Comparison of ENCODE assay signal across 11 mouse cellular contexts in genomic region chr14:122477261-122477671, GRCm38 (mm10). TPM values are rescaled to one million over a fixed set of nuclear protein-coding genes. Genes with fewer than 3 reads are reported as not detected.
DNase-seq lines count a peak whose midpoint lies in the region; ATAC-seq lines count a peak whose summit lies in the region.
"Had no signal": no experiment of that assay in that cellular context is flagged by ENCODE, and none has a peak within 500 bp of the region (broad histone marks: within the 10 kb centered on the region; RNA-seq: fewer than 3 reads in every experiment).

No protein-coding gene starts in this region.

- peak overlapping the region; percentile 68 for H3K9ac ChIP-seq in embryonic facial prominence, embryonic 11.5 days (replicated peaks; ENCODE audit: low read length)
- peak overlapping the region; percentile 78 for H3K9ac ChIP-seq in hindbrain, embryonic 16.5 days (ENCODE audit: low read depth, low read length)
- H3K9ac ChIP-seq: kidney, embryonic 15.5 days had no signal

- DNase-seq in CD4-positive, CD25-positive, alpha-beta regulatory T cell, adult 2 months (ENCODE audit: low read depth, low spot score), result peak; percentile 9
- DNase-seq in embryonic facial prominence, embryonic 11.5 days (ENCODE audit: low spot score), result peak; percentile 49
- peak; percentile 61 for DNase-seq in neural tube, embryonic 10.5 days (ENCODE audit: extremely low spot score, low spot score)
- DNase-seq in left cerebral cortex, postnatal 36 days (ENCODE audit: low spot score in 2 of 2), result no peak
- no peak for DNase-seq in thymus, postnatal 14 days
- DNase-seq: gastrocnemius, postnatal 14 days had no signal

- no peaks in the 10 kb centered on the region for H3K9me3 ChIP-seq in embryonic facial prominence, embryonic 11.5 days (replicated peaks; ENCODE audit: control insufficient read depth, low read length)
- no peaks in the 10 kb centered on the region for H3K9me3 ChIP-seq in hindbrain, embryonic 16.5 days (ENCODE audit: control insufficient read depth, low read length)
- H3K9me3 ChIP-seq: kidney, embryonic 15.5 days had no signal

- H3K27ac ChIP-seq in embryonic facial prominence, embryonic 11.5 days (replicated peaks; ENCODE audit: low read depth, low read length), result no peak overlapping the region
- peak overlapping the region; percentile 94 for H3K27ac ChIP-seq in hindbrain, embryonic 16.5 days (ENCODE audit: low read depth, low read length)
- H3K27ac ChIP-seq: kidney, embryonic 15.5 days had no signal

- peak overlapping the region; percentile 48 for H3K4me3 ChIP-seq in embryonic facial prominence, embryonic 11.5 days (ENCODE audit: low read depth, low read length)
- H3K4me3 ChIP-seq in hindbrain, embryonic 16.5 days (ENCODE audit: low read length), result peak overlapping the region; percentile 57
- H3K4me3 ChIP-seq: kidney, embryonic 15.5 days had no signal

- ATAC-seq in CD4-positive, CD25-positive, alpha-beta regulatory T cell, adult 4 months, result no peak
- no peak for ATAC-seq in embryonic facial prominence, embryonic 11.5 days (replicated peaks; ENCODE audit: insufficient number of reproducible peaks, low FRiP score, low TSS enrichment, low read depth)
- no peak for ATAC-seq in hindbrain, embryonic 16.5 days
- no peak for ATAC-seq in megakaryocyte progenitor cell, adult 5-6 weeks (replicated peaks; ENCODE audit: poor library complexity)

- peaks cover 9% of the 10 kb centered on the region for H3K4me1 ChIP-seq in embryonic facial prominence, embryonic 11.5 days (ENCODE audit: control insufficient read depth, insufficient read depth, low read length)
- H3K4me1 ChIP-seq in hindbrain, embryonic 16.5 days (ENCODE audit: control insufficient read depth, insufficient read depth, low read depth, low read length), result peaks cover 5% of the 10 kb centered on the region; the same call in 1 of the 2 replicates

- no peaks in the 10 kb centered on the region for H3K36me3 ChIP-seq in embryonic facial prominence, embryonic 11.5 days (replicated peaks; ENCODE audit: control insufficient read depth, insufficient read depth, low read depth, low read length)
- H3K36me3 ChIP-seq in hindbrain, embryonic 16.5 days (ENCODE audit: control insufficient read depth, insufficient read depth, low read length), result no peaks in the 10 kb centered on the region
- H3K36me3 ChIP-seq: kidney, embryonic 15.5 days had no signal

- peak overlapping the region; percentile 10; the same call in 1 of the 2 replicates for H3K4me2 ChIP-seq in embryonic facial prominence, embryonic 11.5 days (ENCODE audit: low read depth, low read length)
- peak overlapping the region; percentile 19; the same call in 1 of the 2 replicates for H3K4me2 ChIP-seq in hindbrain, embryonic 16.5 days (ENCODE audit: low read length)
- H3K4me2 ChIP-seq: kidney, embryonic 15.5 days had no signal

- under 1% methylated on average over 20 of the region's 20 CpGs for WGBS in embryonic facial prominence, embryonic 11.5 days
- WGBS in hindbrain, embryonic 16.5 days, result 1% methylated on average over 20 of the region's 20 CpGs

- intact Hi-C loops in left cerebral cortex, postnatal 36 days (cut with DNase I), result loop anchor here (5.0 kb wide), 1 partner anchor 250 kb away; no protein-coding TSS in a partner anchor

- H3K27me3 ChIP-seq in embryonic facial prominence, embryonic 11.5 days (ENCODE audit: control insufficient read depth, insufficient read depth, low read length), result peaks cover 60% of the 10 kb centered on the region
- H3K27me3 ChIP-seq in hindbrain, embryonic 16.5 days (replicated peaks; ENCODE audit: control insufficient read depth, insufficient read depth, low read length), result peaks cover 10% of the 10 kb centered on the region

RNA-seq across cellular contexts. Expression of gene Zic2, which starts 2.0 kb away (rescaled TPM):
- polyA plus RNA-seq in CD4-positive, CD25-positive, alpha-beta regulatory T cell, adult 4 months (2017; shearing (Covaris generic)), result not detected
- 2.1 and 2.3 TPM in 2 replicates for polyA plus RNA-seq in embryonic facial prominence, embryonic 11.5 days (2014; fragmentation: Nextera tagmentation; extraction: Ambion mirVana)
- polyA plus RNA-seq in hindbrain, embryonic 16.5 days (2015; fragmentation: Nextera tagmentation; extraction: Ambion mirVana), result 7.3 and 7.8 TPM in 2 replicates
- total RNA-seq in left cerebral cortex, postnatal 36 days (2021), result 10 to 100 TPM; 12.7 to 19.1 TPM
- total RNA-seq in megakaryocyte progenitor cell, adult 5-6 weeks (2015), result not detected in 2 replicates
- not detected in 2 replicates for total RNA-seq in megakaryocyte progenitor cell, adult 5-6 weeks (2017)
- total RNA-seq: gastrocnemius, postnatal 14 days had no signal
- polyA plus RNA-seq: kidney, embryonic 15.5 days; liver, embryonic 16.5 days had no signal

RNA-seq across cellular contexts. Expression of gene Zic5, which starts 11.8 kb away (rescaled TPM):
- polyA plus RNA-seq in CD4-positive, CD25-positive, alpha-beta regulatory T cell, adult 4 months (2017; shearing (Covaris generic)), result not detected
- 4.1 and 5.0 TPM in 2 replicates for polyA plus RNA-seq in embryonic facial prominence, embryonic 11.5 days (2014; fragmentation: Nextera tagmentation; extraction: Ambion mirVana)
- 14.9 and 15.2 TPM in 2 replicates for polyA plus RNA-seq in hindbrain, embryonic 16.5 days (2015; fragmentation: Nextera tagmentation; extraction: Ambion mirVana)
- 1 to 10 TPM; 3.6 to 4.3 TPM for total RNA-seq in left cerebral cortex, postnatal 36 days (2021)
- not detected in 2 replicates for total RNA-seq in megakaryocyte progenitor cell, adult 5-6 weeks (2015)
- total RNA-seq in megakaryocyte progenitor cell, adult 5-6 weeks (2017), result not detected in 2 replicates
- total RNA-seq: gastrocnemius, postnatal 14 days had no signal
- polyA plus RNA-seq: liver, embryonic 16.5 days had no signal

RNA-seq across cellular contexts. Expression of gene Gm10837, which starts 13.1 kb away (rescaled TPM):
- polyA plus RNA-seq in CD4-positive, CD25-positive, alpha-beta regulatory T cell, adult 4 months (2017; shearing (Covaris generic)), result not detected
- polyA plus RNA-seq in embryonic facial prominence, embryonic 11.5 days (2014; fragmentation: Nextera tagmentation; extraction: Ambion mirVana), result not detected in 2 replicates
- polyA plus RNA-seq in hindbrain, embryonic 16.5 days (2015; fragmentation: Nextera tagmentation; extraction: Ambion mirVana), result 0.80 and 0.84 TPM in 2 replicates
- total RNA-seq in left cerebral cortex, postnatal 36 days (2021), result not detected
- not detected in 2 replicates for total RNA-seq in megakaryocyte progenitor cell, adult 5-6 weeks (2015)
- total RNA-seq in megakaryocyte progenitor cell, adult 5-6 weeks (2017), result not detected in 2 replicates
- total RNA-seq: gastrocnemius, postnatal 14 days had no signal
- polyA plus RNA-seq: kidney, embryonic 15.5 days; liver, embryonic 16.5 days had no signal

RNA-seq across cellular contexts. Expression of gene Gm5089, which starts 26.4 kb away (rescaled TPM):
- not detected for polyA plus RNA-seq in CD4-positive, CD25-positive, alpha-beta regulatory T cell, adult 4 months (2017; shearing (Covaris generic))
- not detected in 2 replicates for polyA plus RNA-seq in embryonic facial prominence, embryonic 11.5 days (2014; fragmentation: Nextera tagmentation; extraction: Ambion mirVana)
- 1.8 and 2.1 TPM in 2 replicates for polyA plus RNA-seq in hindbrain, embryonic 16.5 days (2015; fragmentation: Nextera tagmentation; extraction: Ambion mirVana)
- under 1 TPM in 1 of 2 experiments, not detected in 1; 0.25 TPM for total RNA-seq in left cerebral cortex, postnatal 36 days (2021)
- total RNA-seq in megakaryocyte progenitor cell, adult 5-6 weeks (2015), result not detected in 2 replicates
- total RNA-seq in megakaryocyte progenitor cell, adult 5-6 weeks (2017), result not detected in 2 replicates
- total RNA-seq: gastrocnemius, postnatal 14 days had no signal
- polyA plus RNA-seq: liver, embryonic 16.5 days had no signal

RNA-seq across cellular contexts. Expression of gene Pcca, which starts 56.9 kb away (rescaled TPM):
- polyA plus RNA-seq in CD4-positive, CD25-positive, alpha-beta regulatory T cell, adult 4 months (2017; shearing (Covaris generic)), result 10 to 100 TPM; 18.7 to 20.9 TPM
- 35.3 and 37.4 TPM in 2 replicates for polyA plus RNA-seq in embryonic facial prominence, embryonic 11.5 days (2014; fragmentation: Nextera tagmentation; extraction: Ambion mirVana)
- polyA plus RNA-seq in hindbrain, embryonic 16.5 days (2015; fragmentation: Nextera tagmentation; extraction: Ambion mirVana), result 31.1 and 33.3 TPM in 2 replicates
- total RNA-seq in left cerebral cortex, postnatal 36 days (2021), result 10 to 100 TPM; 32.7 to 35.3 TPM
- 57.9 and 81.2 TPM in 2 replicates for total RNA-seq in megakaryocyte progenitor cell, adult 5-6 weeks (2015)
- 38.7 and 72.6 TPM in 2 replicates for total RNA-seq in megakaryocyte progenitor cell, adult 5-6 weeks (2017)

Comparison
In these comparisons a context has a peak if more than half of its experiments do, and no peak if none do; other contexts are left out.
1. DNase-seq: peak in CD4-positive, CD25-positive, alpha-beta regulatory T cell, adult 2 months (single experiment), embryonic facial prominence, embryonic 11.5 days (single experiment) and neural tube, embryonic 10.5 days (single experiment); none in left cerebral cortex, postnatal 36 days (0 of 2) and thymus, postnatal 14 days (single experiment).